Mouse (Mus musculus) macrophage (primary cell): ENCODE data around the gene Pcdh9. TPM values are rescaled to one million over a fixed set of nuclear protein-coding genes. Genes with fewer than 3 reads are reported as not detected.
"Not testable (repeated sequence)": the region's sequence is repeated elsewhere in the genome, so short reads cannot be mapped to it uniquely, and the experiment has no call there.

Experiments used
- H3K27ac ChIP-seq: fragments of 350-480 bp; formaldehyde crosslinking; 2 replicates; pipeline ENCODE4 v1.9.0; 2021
- H3K36me3 ChIP-seq: fragments of 350-480 bp; formaldehyde crosslinking; 2 replicates; pipeline ENCODE4 v1.9.0; 2021; ENCODE audit errors: inconsistent target
- H3K4me3 ChIP-seq: fragments of 350-480 bp; formaldehyde crosslinking; 2 replicates; pipeline ENCODE4 v1.9.0; 2021; ENCODE audit errors: inconsistent target
- H3K79me2 ChIP-seq: fragments of 350-480 bp; formaldehyde crosslinking; 2 replicates; pipeline ENCODE4 v1.9.0; 2021; ENCODE audit errors: inconsistent target
- WGBS: methylation state at CpG from one replicate; pipeline ENCODE4 v1.1.7; 2026; ENCODE audit warnings: inconsistent platforms; ENCODE audit not compliant: missing documents; 5-methylcytosine and 5-hydroxymethylcytosine counted together
- polyA plus RNA-seq: library from polyadenylated mRNA; stranded (reverse); fragments of 250-400 nt; gene quantifications from 3 replicates; pipeline ENCODE4 v1.2.4, GENCODE M21; 2018; ENCODE audit warnings: inconsistent platforms

The Pcdh9 gene
- polyA plus RNA-seq, 1 experiment from 2014 or later, result not detected

DNA sequence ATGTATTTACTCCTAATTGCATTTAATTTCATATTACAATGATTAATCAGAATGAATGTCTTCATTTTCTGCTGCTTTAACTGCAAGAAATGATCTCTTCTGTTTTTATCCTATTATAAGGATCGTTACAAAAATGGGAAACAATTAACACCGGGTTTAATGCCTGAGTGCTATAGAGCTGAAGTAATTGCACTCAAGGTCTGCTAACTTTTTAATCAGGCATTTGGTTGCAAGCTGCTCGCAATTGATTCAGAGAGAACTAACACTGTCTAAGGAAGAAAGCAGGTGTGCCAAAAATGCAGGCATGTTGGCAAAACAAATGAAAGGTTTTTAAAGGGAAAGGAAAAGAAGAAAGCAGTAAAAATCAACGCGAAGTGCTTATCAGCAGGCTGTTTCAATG, 549.1 kb downstream of the Pcdh9 start:
- Histone ChIP-seq H3K79me2 (no peaks in the 10 kb centered on the region), H3K27ac (no peak overlapping the region), H3K36me3 (no peaks in the 10 kb centered on the region), H3K4me3 (no peak overlapping the region)
- 62% methylated on average over 5 of the region's 5 CpGs for WGBS

DNA sequence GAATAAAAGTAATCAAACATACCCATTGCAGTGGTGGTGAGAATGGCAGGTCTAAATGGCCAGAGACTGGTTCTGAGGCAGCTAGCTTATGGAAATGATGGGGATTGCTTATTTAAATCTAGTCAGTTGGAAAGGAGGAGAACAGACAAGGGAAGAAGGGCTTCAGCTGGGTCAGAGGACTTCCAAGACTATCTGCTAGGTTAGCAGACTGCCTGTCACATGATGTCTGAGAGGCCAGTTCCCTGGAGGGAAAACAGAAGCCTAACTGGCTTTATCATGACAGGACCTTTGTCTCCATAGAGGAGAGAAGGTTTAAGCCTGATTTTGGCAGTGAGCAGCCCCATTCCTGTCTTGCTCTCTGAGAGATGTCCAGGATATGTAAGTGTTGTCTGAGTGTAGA, 561.2 kb downstream of the Pcdh9 start:
- H3K27ac ChIP-seq, result no peak overlapping the region
- H3K4me3 ChIP-seq, result no peak overlapping the region
- no peaks in the 10 kb centered on the region for H3K36me3 ChIP-seq

DNA sequence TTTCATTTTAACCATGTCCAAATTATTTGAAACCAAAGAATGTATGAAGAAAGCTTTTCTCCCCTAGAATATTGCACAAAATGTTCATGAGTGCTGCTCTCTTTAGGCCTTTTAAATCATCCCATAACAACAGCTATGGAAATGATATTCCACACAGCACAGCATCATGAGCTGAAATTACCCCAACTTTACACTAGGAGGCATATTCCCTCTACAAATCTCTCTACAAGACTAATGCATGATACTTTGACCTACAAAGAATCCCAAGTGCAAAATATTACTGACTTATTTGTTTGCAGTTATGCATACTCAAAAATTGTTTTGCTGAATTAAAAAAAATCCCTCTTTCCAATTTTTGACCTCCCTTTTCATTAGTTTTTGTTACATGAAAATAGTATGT, 573.1 kb downstream of the Pcdh9 start:
- Histone ChIP-seq H3K4me3 (no peak overlapping the region), H3K36me3 (no peaks in the 10 kb centered on the region)

More for the DNA sequence above, 561.2 kb downstream of the Pcdh9 start:
- H3K79me2 ChIP-seq, result no peaks in the 10 kb centered on the region

DNA sequence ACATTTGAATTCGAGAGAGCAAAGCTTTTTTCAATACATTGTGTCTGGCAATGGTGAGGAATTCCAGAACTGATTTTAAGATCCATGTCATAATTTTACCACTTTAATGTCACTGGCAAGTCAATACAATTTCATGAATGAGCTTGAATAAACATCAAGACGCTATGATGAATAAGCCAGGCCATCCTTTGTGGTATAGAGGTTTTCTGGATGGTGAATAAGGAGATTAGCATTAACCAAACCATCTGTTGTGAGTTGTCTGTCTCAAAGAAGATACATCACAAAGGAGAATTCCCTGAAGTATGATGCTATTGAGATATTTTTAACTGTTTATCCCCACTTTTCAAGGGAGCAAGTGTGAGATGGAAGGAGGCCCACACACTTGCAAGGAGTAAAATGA, 602.1 kb downstream of the Pcdh9 start:
- WGBS, result 60% methylated on average over 2 of the region's 2 CpGs
- H3K27ac ChIP-seq, result no peak overlapping the region
- H3K36me3 ChIP-seq, result no peaks in the 10 kb centered on the region
- H3K4me3 ChIP-seq, result no peak overlapping the region
- no peaks in the 10 kb centered on the region for H3K79me2 ChIP-seq

More for the DNA sequence above, 573.1 kb downstream of the Pcdh9 start:
- Histone ChIP-seq H3K27ac (no peak overlapping the region), H3K79me2 (no peaks in the 10 kb centered on the region)

DNA sequence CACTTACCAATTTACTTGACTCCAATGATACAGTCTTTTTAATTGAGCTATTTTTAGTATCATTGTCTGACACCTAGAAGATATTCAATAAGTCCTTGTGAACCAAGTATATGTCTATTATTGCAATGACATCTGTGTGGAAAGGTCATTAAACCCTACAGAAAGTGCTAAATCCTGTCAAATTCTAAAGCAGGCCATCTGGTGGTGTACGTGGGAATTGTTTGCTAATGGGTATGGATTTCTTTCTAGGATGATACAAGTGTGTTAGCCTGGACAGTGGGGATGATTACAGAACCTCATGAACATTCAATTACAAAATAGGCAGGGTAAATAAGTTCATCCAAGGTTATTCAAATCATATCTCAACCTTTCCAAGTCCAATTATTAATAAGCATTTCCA, 602.8 kb downstream of the Pcdh9 start:
- no peak overlapping the region for H3K4me3 ChIP-seq
- no peak overlapping the region for H3K27ac ChIP-seq
- 25% methylated on average over 1 of the region's 1 CpGs for WGBS
- H3K79me2 ChIP-seq, result no peaks in the 10 kb centered on the region
- no peaks in the 10 kb centered on the region for H3K36me3 ChIP-seq

DNA sequence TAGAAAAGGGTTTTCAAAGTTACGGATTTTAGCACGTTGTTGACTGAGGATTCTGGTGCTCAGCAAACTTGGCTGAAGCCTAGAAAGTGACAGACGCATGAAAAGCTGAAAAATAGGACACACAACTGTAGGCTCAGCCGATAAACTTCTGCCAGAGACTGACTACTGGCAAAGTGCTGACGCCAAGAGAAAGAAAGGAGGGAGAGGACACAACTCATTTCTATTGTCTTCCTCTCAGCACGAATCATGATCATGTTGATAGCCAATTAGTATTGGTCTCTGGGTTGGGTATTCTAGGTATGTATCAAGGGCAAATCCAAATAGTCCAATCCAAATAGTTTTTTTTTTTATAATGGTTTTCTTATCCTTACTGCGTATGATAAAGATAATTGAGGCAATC, 605.3 kb downstream of the Pcdh9 start:
- H3K79me2 ChIP-seq, result no peaks in the 10 kb centered on the region
- no peak overlapping the region for H3K27ac ChIP-seq
- 85% methylated on average over 7 of the region's 7 CpGs for WGBS
- H3K4me3 ChIP-seq, result no peak overlapping the region
- no peaks in the 10 kb centered on the region for H3K36me3 ChIP-seq

DNA sequence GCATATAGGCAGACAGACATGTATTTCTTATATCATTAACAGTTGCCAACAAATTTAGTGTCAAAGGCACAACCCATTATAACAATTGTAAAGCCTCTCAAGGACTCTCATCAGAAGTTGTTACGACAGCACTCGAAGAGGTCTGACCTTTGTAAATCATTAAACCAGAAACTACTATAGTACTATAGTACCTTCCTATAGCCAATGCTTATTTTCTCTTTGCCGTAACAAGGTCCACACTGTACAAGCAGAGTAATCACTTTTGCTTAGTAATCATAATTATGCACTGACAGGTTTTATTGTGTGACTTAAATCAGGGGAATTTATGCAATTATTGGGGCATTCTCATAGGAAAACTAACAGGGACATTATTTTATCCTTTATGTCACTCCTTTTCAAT, 606.5 kb downstream of the Pcdh9 start:
- H3K36me3 ChIP-seq, result no peaks in the 10 kb centered on the region
- WGBS, result 88% methylated on average over 2 of the region's 3 CpGs
- no peak overlapping the region for H3K4me3 ChIP-seq

DNA sequence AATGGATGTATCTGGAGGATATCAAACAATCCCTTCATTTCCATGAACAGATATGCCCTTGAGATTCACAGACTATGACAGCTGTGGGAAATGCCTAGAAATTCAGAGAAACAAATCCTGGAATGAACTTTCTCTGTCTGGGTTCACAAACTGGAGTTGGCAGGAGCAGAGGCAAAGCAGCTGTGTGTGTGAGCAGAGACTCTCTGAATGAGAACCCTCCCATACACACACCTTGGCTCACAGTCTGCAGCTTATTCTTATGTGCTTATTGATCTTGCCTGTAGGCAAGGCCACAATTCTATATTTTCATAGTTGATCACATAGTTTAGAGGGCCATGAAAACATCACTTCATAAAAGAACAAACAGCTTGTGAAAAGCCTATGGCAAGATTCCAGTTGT, 614.8 kb downstream of the Pcdh9 start:
- Histone ChIP-seq H3K36me3 (no peaks in the 10 kb centered on the region), H3K79me2 (no peaks in the 10 kb centered on the region), H3K4me3 (no peak overlapping the region), H3K27ac (no peak overlapping the region)

More for the DNA sequence above, 606.5 kb downstream of the Pcdh9 start:
- H3K27ac ChIP-seq, result no peak overlapping the region
- H3K79me2 ChIP-seq, result no peaks in the 10 kb centered on the region

DNA sequence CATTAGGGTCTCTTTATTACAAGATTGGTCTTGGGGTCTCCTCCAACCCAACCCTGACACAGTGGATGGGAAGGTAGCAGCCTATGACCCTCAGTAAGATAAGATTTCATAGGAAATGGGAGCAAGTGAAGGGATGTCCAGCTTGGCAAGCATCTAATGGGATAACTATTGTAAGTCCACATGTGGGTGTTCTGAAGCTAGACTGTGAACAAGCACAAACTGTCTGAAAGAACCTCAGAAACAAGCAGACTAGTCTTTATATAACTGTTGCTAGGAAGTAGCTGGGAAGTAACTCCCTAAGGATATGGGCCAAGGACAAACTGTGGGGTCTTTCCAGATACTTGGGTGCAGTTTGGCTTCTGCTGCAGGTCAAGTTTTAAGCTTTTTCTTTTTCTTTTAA, 615.7 kb downstream of the Pcdh9 start:
- Histone ChIP-seq H3K4me3 (no peak overlapping the region), H3K79me2 (no peaks in the 10 kb centered on the region), H3K27ac (no peak overlapping the region), H3K36me3 (no peaks in the 10 kb centered on the region)

DNA sequence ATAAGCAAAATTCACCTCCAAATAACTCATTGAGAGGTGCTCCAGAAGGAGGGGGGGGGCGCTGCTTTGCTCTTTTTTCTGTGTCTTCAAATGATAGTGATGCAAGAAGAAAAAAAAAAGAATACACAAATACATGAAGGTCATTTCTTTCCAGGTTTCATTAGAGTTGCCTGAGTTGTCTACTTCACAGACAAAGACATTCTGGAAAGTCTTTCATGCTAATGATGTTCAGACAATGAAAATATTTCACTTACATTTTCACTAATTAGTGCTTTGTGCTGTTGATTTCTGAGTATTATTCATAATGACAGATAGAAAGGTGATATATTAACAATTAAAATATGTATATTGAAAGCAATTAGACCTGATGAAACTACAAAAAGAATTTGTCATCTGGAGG, 637.1 kb downstream of the Pcdh9 start:
- Histone ChIP-seq H3K4me3 (no peak overlapping the region), H3K36me3 (no peaks in the 10 kb centered on the region), H3K27ac (no peak overlapping the region), H3K79me2 (no peaks in the 10 kb centered on the region)
- WGBS, result no CpG with 5 or more reads among the region's 1 CpGs

DNA sequence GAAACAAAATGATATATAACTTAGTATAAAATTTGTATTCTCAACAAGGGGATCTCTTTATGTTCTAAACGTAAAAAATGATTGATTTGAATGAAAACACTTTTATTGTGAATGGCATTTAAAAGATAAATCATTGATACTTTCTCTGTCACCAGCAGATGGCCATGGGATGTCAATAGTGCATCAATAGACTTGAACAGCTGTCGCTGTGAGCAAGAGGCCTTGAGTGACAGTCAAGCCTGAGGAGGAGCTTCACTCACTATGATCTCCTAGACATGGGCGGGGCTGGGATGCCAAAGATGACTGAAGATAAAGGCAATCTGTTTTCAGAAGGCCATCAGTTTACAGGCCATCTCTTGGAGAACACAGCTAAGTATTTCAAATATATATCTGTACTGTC, 650.2 kb downstream of the Pcdh9 start:
- WGBS, result 70% methylated on average over 3 of the region's 3 CpGs
- no peaks in the 10 kb centered on the region for H3K79me2 ChIP-seq
- no peak overlapping the region for H3K27ac ChIP-seq
- H3K36me3 ChIP-seq, result no peaks in the 10 kb centered on the region
- no peak overlapping the region for H3K4me3 ChIP-seq

DNA sequence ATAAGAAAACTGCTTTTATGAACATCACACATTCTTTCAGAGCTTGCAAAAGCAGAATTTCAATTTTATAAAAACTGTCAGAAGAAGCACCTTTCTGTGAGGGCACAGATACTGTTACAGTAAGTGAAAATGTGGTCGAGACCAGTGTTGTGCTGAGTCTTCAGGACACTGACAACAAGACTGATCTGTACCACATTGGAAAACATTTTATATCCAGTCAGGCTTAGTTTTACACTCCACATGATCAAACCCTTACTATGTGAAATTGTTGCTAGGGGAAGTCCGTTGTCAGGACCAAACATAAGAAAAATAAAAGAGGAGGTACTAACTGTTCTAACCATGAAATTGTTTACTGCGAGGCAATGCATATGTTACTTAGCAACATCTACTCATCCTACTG, 656.1 kb downstream of the Pcdh9 start:
- no peak overlapping the region for H3K27ac ChIP-seq
- WGBS, result 88% methylated on average over 3 of the region's 3 CpGs
- no peaks in the 10 kb centered on the region for H3K79me2 ChIP-seq
- H3K4me3 ChIP-seq, result no peak overlapping the region
- H3K36me3 ChIP-seq, result no peaks in the 10 kb centered on the region

DNA sequence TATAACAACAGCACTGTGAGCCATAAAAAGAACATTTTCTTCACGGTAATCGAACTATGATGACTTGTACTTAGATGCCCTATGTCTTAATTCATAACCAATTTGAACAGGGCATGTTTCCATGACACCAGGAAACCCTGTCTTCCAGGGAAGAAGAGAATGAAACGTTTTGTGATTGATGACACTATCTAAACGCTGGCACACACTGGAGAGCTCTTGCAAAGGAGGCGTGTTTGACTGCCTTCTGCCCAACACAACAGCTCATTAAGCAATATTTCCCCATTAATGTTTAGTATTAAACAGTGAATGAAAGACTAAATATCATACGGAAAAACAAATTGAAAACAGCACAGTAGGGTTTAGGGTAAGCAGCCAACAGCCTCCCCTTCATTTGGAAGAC, 656.9 kb downstream of the Pcdh9 start:
- no peak overlapping the region for H3K4me3 ChIP-seq
- 76% methylated on average over 6 of the region's 6 CpGs for WGBS
- H3K27ac ChIP-seq, result no peak overlapping the region
- no peaks in the 10 kb centered on the region for H3K36me3 ChIP-seq
- H3K79me2 ChIP-seq, result no peaks in the 10 kb centered on the region

DNA sequence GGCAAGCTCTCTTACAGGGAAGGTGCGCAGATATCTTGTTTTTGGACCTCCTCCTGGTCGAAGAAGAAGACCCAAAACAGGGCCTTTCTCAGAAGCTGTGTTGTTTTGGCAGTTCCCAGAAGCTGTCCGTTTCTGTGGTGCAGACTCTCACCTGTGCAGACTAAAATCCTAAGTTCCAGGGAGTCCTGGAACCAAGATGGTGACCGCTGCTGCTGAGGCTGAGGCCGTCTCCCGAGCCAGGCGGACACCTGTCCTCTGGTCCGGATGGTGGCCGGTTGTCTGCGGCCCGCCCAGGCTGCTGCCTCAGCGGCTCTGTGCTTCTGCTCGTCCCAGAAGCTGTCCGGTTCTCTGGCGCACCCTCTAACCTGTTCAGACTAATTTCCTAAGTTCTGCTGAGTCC, 675.6 kb downstream of the Pcdh9 start:
- not testable (repeated sequence) for H3K27ac ChIP-seq, H3K79me2 ChIP-seq, H3K36me3 ChIP-seq, H3K4me3 ChIP-seq
- 71% methylated on average over 1 of the region's 15 CpGs for WGBS

DNA sequence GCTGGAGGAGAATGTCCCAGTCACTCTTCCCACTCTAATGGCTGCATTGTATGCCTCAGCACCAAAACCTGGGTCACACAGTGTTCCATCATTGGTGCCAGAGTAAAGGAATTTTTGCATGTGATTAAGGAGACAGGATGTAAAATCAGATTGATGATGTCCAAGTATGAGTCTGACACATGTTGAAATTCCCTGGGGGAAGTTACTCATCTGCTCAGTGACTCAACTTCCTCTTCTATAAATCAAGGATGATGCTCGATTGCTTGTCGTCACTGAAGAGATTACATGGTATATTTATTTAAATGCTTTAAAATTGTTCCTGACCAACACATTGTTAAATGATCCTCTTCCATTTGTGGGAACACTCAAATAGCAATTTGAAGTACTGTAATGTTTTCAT, 690.7 kb downstream of the Pcdh9 start:
- no peaks in the 10 kb centered on the region for H3K79me2 ChIP-seq
- no peaks in the 10 kb centered on the region for H3K36me3 ChIP-seq
- 59% methylated on average over 2 of the region's 2 CpGs for WGBS
- no peak overlapping the region for H3K4me3 ChIP-seq
- H3K27ac ChIP-seq, result no peak overlapping the region

DNA sequence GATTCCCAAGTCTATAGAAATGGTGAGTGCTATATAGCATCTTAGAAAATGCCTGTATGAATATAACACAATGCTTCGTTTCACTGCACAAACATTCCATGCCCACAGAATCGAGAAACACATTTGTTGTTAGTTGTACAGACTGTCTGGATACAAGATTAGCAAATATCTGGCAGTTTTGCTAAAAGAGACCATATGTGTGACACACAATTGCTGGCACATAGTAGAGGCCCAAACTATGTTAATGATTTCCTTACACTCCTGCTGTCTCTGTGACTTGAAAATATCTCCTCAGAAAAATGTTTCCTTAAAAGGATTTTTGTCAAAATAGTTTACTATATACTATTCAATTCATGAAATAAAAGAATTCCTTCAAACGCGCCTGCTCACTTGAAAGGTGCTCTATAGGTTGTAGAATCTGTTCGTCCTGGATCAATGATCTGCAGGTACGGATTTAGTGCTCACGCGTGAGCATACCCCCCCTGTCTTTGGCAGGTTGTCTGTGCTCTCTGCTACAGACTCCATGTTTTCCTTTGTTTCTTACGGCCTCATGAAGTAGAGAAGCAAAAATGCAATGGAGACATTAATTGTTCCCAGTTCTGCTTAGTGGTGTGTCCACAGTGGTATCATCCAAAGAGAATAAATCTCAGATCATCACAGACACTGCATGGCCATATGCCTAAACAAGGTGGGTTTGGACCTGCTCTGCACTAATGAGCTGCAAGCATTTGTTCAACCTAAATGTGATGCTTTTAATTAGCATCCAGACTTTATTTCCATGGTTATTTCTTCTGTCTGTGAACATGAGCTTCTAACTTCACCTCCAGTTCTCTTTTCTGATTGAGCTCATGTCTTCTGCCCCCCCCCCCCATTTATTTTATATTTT, 707.6 kb downstream of the Pcdh9 start:
- Histone ChIP-seq H3K36me3 (no peaks in the 10 kb centered on the region), H3K4me3 (no peak overlapping the region), H3K79me2 (no peaks in the 10 kb centered on the region), H3K27ac (no peak overlapping the region)
- 91% methylated on average over 9 of the region's 9 CpGs for WGBS
